Mouse (Mus musculus): ENCODE results near the gene G6pc3.
"Not testable (repeated sequence)": the region's sequence is repeated elsewhere in the genome, so short reads cannot be mapped to it uniquely, and the experiment has no call there.

The G6pc3 gene

DNA sequence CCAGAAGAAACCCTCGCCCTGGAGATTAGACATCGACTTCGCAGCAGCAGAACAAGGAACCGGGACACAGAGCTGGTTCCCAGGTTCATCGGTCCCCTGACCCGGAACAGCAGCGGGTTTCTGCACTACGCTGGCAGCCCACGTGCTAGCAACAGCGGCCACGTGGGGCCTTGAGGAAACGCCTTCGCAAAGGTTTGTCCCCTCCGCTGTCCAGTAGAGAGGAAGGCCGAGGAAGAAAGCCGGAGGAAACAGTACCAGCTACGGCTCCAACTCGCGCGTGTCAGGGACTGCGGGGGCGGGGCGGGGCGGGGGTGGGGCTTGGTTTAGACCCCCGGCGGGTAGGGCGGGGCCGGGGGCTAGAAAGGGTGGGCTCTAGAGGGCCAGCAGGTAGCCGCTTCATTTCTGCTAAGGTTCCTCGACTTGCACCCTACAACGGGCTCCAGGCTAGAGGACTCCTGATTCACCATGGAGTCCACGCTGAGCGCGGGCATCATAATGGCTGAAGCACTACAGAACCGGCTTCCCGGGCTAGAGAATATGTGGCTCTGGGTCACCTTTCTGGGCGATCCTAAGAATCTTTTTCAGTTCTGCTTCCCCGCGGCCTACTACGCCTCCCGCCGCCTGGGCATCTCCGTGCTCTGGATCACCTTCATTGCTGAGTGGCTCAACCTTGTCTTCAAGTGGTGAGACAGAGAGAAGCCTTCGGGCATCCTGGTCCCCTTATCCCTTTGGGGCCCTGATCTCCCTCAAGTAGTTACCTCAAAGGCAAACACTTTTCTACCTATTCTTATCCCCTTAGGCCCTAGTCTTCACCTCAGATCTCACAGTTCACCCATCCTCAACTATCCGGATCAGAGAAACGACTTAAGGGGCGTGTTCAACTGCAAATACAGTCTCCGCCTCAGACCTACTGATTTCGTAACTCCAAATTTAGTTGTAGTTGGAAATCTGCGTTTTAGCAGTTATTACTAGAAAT is at the start of gene G6pc3:
Gene G6pc3, plus strand, starts transcription at position 160 of the 976 bp plus-strand sequence.
- peak; percentile 95 to 96 for DNase-seq

DNA sequence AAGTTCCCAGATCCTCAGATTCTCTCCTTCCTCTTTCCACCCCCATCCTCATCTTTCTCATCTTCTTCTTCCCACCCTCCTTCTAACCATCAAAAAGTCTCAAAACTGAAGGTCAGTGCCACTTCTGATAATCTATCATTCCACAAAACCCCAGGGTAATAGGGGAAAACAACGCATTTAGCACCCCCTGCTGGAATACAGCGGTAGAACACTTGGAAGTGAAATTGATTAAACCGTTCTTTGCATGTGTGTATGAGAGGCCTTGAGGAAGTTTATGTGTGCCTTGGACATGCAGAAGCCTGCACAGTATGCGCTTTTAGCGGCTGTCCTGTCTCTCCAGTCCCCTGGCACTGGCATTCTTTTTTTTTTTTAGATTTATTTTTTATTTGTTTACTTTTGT is 48.9 kb upstream of the G6pc3 start:
- DNase-seq = peak; percentile 55 to 78

DNA sequence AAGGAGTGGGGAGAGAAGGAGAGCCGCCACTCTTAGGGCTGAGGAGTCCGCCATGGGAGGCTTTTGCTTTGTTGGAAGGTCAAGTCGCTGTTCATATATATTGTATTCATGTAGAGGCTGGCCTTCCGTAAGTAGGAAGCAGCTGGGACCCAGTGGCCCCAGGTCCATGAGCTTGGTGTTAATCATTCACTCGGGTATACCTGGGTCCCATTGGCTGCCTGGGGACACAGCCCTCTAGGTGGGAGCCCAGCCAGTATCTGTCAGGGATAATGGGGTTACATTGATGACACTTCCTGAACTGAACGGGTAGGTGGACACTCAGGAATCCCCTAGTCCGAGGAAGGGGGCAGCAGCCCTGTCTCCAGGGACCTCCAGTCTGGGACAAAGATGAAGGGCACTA is 47.1 kb upstream of the G6pc3 start:
- DNase-seq = peak; percentile 37 to 54

DNA sequence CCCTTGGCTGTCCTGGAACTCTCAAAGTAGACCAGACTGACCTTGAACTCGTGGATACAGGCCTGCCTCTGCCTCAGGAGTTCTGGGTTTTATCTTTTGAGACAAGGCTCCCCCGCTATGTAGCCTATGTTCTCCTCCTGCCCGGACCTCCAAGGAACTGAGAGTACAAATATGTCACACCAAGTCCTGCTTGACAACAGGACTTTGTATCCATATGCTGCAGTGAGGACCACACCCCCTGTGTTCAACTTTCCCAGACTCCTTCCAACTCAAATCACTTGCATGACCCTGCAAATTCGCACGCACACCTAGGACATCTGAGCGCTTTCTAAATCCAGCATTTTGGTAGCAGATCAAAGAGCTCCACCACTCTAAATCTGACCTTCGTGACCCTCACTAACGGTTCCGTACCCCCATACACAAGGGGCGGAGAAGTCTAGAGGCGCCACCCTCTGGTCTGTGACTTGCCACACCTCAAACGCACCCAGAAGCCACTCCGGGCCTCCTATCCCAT is 44.4 kb upstream of the G6pc3 start:
- no peak for DNase-seq

DNA sequence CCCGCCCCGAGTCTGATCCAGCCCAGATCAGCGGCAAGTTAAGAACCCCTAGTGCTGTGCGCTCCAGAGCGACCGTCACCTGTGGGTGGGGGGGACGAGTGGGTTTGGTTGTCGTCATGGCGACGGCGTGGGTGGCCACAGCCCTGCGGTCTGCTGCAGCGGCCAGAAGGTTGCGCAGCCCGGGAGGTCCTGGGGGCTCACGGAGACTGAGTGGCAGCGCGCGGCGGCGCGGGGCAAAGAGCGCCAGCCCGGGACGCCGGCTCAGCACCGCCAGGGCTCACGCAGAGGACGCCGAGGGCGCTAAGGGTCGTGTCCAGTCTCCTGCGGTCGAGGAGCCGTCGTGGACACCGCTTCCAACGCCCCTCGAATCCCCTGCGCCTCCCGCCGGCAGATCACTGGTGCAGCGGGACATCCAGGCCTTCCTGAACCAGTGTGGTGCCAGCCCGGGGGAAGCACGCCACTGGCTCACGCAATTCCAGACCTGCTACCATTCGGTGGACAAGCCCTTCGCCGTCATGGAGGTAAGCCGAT is 43.9 kb upstream of the G6pc3 start, which contains the start of gene Nags:
Gene Nags, plus strand, starts transcription at position 43 of the 531 bp plus-strand sequence.
- no peak for DNase-seq

DNA sequence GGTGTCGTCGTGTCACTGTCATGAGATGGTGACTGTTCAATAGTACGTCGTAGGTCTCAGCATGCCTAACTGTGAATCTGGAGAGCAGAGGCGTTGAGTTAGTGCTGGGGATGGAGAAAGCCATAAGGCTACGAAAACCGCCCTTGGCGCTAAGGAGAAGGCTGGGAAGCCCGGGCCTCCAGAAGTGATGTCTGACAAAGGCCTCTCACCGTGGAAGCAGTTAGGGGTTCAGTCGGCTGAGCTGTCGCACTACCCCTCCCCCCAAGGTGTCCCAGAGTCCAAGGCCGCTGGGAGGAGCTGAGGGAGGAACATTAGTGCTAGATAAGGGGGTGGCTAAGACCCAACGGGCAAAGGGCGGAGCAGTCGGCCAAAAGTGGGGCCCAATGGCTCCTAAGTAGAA is 43.4 kb upstream of the G6pc3 start:
- DNase-seq = peak; percentile 27 to 36

DNA sequence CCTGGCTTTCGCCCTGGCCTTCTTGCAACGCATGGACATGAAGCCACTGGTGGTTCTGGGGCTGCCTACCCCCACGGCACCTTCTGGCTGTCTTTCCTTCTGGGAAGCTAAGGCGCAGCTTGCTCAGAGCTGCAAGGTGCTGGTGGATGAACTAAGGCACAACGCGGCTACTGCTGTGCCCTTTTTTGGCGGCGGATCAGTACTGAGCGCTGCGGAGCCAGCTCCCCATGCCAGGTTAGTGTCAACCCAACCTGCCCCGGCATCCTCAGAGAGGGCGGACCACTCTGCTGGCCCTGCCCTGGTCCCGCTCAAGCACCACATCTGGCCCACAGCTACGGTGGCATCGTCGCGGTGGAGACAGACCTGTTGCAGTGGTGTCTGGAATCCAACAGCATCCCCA is 42.9 kb upstream of the G6pc3 start:
- no peak for DNase-seq

DNA sequence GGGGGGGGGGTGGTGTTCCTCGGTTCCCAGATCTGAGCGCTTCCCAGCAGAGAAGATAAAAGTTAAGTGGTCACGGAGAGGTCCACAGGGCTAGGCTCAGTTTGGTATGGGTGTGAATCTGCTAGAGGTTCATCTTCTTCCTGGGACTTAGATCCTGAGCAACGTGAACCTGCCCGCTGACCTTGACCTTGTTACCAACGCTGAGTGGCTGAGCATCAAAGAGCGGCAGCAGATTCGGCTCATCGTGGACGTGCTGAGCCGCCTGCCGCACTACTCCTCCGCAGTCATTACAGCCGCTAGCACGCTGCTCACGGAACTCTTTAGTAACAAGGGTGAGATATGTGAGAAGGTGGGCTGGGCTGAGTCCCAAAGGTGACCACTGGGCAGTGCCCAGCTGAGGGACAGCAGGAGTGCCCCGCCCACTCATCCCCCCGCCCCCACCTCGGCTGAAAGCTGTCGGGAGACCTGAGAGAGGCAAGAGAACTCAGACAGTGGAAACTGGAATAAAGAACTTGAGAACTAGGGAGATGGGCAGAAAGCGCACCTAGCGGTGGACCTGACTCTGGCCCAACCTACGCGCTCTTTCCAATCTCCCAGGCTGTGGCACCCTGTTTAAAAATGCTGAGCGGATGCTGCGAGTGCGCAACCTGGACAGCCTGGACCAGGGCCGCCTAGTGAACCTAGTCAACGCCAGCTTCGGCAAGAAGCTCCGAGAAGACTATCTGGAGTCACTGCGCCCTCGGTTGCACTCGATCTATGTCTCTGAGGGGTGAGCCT is 42.0 kb upstream of the G6pc3 start:
- no peak for DNase-seq

DNA sequence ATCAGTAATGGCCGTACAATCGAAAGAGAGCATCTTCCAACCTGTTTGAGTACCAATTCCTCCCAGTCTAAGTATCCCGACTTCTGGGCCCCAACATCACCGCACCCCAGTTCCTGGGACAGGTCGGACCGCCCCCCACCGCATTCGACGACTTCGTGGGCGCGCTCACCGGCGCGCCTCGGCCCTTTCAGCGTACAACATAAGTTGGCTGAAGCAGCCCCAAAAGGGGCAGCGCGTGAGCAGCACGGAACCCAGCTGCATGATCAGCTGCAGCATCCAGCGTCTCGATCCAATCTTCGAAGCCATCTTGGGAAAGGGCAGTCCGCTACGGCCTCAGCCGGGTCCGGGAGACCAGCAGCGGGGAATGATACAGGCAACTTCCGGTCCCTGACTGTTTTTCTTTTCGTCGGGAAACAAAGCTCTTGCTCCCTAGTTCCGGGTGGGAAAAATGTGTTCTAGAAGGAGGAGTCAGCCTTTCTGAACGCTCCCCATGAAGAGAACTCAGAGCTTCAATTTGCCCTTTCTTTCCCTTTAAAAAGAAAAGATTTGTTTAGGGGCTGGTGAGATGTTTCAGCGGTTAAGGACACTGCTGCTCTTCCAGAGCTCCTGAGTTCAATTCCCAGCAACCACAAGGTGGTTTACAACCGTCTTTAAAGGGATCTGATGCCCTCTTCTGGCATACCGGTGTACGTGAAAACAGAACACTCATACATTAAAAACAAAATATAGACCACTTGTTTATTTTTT is 33.2 kb upstream of the G6pc3 start, which contains the start of gene Tmem101:
Gene Tmem101, minus strand, starts transcription at position 366 of the 747 bp plus-strand sequence.
- DNase-seq = peak; percentile 90 to 93

DNA sequence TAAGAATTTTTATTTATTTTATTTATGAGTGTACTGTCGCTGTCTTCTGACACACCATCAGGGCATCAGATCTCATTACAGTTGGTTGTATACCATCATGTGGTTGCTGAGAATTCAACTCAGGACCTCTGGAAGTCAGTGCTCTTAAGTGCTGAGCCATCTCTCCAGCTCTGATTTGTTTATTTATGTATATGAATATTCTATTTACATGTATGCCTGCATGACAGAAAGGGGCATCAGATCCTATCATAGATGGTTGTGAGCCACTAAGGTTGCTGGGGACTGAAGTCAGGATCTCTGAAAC is 32.7 kb upstream of the G6pc3 start:
- no peak for DNase-seq

DNA sequence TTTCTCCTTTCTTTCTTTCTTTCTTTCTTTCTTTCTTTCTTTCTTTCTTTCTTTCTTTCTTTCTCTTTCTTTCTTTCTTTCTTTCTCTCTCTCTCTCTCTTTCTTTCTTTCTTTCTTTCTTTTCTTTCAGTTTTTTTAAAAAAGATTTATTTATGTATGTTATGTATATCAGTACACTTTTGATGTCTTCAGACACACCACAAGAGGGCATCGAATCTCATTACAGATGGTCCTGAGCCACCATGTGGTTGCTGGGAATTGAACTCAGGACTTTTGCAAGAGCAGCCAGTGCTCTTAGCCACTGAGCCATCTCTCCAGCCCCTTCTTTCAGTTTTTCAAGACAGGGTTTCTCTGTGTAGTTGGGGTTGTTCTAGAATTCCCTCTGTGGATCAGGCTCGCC is 31.4 kb upstream of the G6pc3 start:
- DNase-seq = not testable (repeated sequence)

DNA sequence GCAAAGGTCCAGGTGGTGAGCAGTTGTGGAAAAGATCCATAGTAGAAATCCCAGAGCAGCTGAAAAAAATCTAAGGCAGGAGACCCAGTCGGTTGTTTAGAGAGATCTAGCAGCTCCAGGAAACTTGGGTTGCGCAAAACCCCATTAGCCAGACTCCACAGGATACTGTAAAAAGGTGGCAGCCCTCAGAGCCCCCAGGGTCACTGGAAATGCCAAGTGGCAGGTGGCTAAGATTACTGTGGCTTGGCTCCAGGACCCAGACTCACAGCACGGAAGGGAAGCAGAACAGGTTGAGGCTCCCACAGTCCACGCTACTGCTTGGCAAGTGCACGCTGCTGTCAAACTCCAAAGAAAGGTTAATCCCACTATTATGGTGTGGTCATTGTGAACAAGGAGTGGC is 29.6 kb upstream of the G6pc3 start:
- no peak for DNase-seq

DNA sequence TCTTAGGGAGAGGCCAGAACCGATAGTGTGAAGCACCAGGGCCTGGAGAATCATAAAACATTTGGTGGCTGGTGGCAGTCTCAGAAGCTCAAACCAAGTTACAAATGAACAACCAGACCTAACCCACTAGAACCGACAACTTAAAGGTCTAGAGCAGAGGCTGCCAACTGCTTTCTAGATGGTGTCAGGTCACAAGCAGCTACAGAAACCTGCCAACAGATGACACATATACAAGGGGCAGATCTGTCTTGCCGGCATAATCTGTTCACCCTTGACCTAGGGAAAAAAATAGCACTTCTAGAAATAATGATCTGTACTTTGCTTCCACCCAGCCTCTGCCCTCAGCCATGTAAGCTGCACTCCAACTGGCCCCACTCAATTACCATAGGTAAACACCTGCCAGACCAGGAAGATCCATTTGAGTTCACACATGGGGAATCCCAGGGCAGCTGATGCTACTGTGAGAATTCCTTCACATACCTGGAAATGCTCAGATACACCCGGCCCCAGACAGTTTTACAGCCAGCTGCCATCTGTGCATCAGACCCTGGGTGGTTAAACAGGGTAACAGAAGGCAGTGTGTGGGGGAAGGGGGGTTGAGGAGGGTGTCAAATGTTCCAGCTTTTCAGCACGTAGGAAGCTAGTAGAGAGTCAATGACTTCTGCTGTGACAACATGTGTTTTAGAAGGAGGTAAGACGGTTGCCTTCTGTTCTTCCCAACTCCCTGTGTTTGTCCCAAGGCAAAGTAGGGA is 23.3 kb upstream of the G6pc3 start:
- peak in 1 of 2 experiments; percentile 35 for DNase-seq

DNA sequence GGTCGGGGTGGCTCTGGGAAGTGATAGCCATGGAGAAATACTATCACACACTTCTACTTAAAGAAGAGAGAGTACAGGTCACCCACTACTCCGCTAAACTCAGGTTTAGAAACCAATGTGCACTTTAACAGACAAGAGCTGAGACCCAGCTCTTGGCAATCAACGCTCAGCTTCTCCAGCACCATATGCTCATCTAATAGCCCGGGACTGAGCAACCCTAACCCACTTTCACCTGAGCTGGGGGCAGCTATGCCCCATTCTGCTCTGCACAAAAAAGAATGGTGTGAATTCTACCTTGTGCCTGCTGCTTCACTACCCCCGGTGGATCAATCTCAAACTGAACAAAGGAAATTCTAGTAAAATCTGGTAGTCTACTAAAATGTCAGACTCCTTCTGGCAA is 21.9 kb upstream of the G6pc3 start:
- no peak for DNase-seq

DNA sequence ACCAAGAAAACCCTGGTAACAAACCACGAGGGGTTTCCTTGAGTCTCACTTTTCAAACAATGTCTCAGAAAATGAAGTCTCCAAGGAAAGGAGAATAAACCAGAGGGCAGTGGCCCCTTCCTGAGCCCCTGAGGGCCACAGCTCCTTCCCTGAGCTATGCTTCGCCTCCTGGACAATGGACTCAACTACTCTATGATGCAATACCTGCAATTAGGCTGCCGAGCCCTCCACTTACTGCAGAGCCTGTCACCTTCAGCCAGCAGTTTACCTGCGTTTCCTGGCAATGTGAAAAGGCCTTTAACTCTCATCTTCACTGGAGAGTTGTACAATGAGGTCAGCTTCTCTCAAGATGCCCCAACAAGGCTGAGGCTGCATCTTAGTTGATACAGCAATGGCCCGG is 20.7 kb upstream of the G6pc3 start:
- DNase-seq = no peak

DNA sequence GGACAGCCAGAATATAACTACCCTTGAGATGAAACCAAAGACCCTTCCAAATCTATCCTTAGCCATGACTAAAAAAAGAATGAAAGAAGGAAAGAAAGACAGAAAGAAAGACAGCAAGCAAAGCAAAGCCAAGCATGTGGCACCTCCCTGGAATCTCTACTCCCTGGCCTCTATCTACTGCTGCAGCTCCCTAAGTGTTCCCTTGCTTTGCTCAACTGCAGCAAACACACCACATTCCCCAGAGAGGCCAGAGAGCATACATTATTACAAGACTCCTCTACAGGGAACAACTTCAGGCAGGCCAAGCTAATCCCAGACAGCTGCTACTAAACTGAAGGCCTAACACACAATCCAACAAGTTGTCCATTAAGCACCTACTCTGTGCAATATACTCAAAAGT is 9.6 kb upstream of the G6pc3 start:
- no peak for DNase-seq

DNA sequence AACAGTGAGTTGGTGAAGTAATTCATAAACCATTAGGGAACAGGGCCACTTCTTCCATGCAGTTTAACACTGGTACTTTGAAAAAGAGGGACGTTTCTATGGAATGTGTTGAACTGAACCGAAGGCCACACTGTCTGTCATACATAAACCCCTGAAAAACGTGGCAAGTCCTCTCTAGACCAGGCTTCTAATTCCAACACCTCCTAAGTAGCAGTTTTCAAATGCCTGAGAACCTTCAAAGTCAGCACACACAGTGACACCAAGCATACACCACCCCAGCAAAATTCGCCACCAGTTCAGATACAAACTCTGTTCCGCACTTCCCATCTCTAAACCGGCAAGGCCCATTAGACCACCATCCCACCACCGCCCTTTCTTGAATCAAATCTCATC is 5.2 kb upstream of the G6pc3 start:
- DNase-seq = no peak

DNA sequence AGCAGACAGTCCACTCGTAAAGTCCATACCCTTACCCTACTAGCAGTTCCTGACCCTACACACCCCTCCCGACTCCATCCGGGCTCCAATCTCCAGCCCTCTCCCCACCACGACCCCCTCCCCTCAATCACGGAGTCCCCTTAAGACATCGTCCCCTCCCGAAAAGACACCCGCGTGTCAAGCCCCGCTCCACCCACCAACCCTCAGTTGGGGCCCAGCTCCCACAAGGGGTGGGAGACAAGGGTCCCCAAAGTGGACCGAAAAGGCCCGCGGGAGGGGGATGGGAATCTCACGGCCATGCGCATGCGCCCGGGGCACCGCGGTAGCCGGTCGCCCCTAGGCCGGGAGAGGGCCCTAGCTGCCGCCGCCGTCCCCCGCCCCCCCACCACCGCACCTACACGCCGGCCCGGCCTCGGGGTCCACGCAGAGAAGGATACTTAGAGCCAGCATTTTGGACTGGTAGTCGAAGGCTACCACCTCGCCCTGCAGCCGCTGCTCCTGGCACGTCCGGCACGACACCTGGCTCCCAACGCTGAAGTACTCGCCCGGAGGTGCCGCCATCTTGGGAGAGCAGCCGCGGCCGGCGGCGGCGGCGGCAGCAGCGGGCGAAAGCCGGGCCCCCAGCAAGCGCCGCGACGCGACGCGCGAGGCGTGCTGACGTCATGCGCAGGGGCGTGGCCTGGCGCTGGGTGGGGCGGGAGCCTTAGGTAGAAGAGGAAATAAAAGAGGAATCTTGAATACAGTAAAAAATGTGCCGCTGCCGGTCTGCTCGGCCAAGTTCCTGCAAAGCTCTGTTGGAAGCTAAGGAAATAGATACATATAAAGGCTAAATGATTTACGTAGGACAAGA is 4.5 kb upstream of the G6pc3 start, which contains the start of gene Lsm12:
Gene Lsm12, minus strand, starts transcription at position 651 of the 850 bp plus-strand sequence.
- peak; percentile 92 to 94 for DNase-seq

DNA sequence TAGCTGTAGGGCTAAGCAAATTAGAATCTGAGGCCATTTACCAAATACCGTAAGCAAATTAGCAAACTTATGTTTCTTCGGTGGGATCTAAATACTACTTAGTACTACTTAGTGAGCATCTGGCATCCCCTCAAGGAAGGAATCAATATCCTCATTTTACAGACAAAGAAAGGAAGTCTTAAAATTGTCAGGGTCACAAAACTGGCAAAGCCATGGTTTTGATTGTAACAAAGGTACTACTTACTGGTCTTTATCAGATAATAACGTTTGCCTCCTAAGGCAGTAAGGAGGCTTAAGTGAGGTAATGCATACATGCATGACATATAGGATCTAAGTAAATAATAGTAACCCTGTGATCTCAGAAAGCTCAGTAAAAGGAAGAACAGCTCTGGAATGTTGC is 3.7 kb upstream of the G6pc3 start:
- no peak for DNase-seq

DNA sequence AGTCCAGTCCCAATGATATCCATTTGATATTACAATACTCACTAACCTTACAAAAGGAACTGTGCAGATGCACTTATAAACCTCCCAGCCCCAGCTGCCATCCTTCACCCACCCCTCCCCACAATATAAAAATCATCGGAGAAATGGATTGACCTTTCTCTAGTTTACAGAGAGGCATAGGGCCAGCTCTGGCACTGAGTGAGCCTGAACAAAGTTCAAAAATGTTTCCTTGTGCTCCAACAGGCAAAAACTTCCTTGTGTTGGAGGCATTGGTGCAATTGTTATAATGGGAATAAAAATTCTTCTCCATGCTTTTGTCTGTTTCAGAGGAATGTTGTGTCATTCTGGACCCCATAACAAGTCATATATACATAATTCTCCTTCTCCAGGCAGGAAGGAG is 3.2 kb upstream of the G6pc3 start:
- DNase-seq = peak in 1 of 2 experiments; percentile 39

DNA sequence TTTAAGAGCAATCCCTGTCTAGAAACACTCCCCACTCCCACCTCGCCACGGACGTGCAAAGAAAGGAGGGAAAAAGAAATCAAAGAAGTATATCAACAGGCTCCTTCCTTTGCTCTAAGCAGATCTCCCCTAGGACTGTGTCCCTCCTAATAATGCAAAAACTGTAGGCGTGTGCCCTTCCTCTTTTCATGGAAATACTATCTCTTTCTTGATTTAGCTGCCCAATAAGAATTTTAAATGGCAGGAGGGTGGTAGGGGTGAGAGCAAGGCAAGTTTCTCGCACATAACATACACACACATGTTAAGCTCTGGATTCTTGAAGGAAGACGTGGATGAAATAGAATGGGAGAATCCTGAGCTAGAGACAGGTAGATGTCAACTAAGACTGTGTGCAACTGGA is 440 bp upstream of the G6pc3 start:
- DNase-seq = no peak

All from kidney, adult 8-10 months (tissue).